Mouse (Mus musculus) kidney, postnatal 0 days (tissue): ENCODE results near the gene Kmt2d. TPM values are rescaled to one million over a fixed set of nuclear protein-coding genes. Genes with fewer than 3 reads are reported as not detected.

ENCODE experiments used
- ATAC-seq: fragments of 200-750 bp; cut with Nextera tagmentation; replicated peaks from 2 replicates; pipeline ENCODE4 v1.8.0; 2017; ENCODE audit warnings: low read depth, moderate number of reproducible peaks, moderate TSS enrichment, moderate library complexity; ENCODE audit not compliant: low FRiP score
- DNase-seq: peaks from one replicate; pipeline ENCODE4 v3.0.0-alpha.2; 2016; ENCODE audit warnings: low spot score
- H3K27ac ChIP-seq: fragments of 300-500 bp; sonication (generic); 2 replicates; pipeline ENCODE4 v1.5.1; 2014; ENCODE audit warnings: mild to moderate bottlenecking
- H3K27me3 ChIP-seq: fragments of 300-500 bp; sonication (generic); 2 replicates; pipeline ENCODE4 v1.6.1; 2014; ENCODE audit warnings: low read length, mixed read lengths; ENCODE audit not compliant: insufficient read depth
- H3K36me3 ChIP-seq: fragments of 300-500 bp; sonication (generic); 2 replicates; pipeline ENCODE4 v1.6.1; 2014; ENCODE audit warnings: low read length, mixed read lengths; ENCODE audit not compliant: insufficient read depth
- H3K4me1 ChIP-seq: fragments of 300-500 bp; sonication (generic); replicated peaks from 2 replicates; pipeline ENCODE4 v1.6.1; 2014; ENCODE audit warnings: antibody characterized with exemption, low read length, mixed read lengths; ENCODE audit not compliant: insufficient read depth
- H3K4me2 ChIP-seq: fragments of 300-500 bp; sonication (generic); 2 replicates; pipeline ENCODE4 v1.6.1; 2014; ENCODE audit warnings: mild to moderate bottlenecking, low read length, moderate library complexity, mixed read lengths
- H3K4me3 ChIP-seq: fragments of 300-500 bp; sonication (generic); replicated peaks from 2 replicates; pipeline ENCODE4 v1.5.1; 2014; ENCODE audit warnings: low read depth, low read length
- H3K9ac ChIP-seq: fragments of 300-500 bp; sonication (generic); 2 replicates; pipeline ENCODE4 v1.6.1; 2014; ENCODE audit warnings: low read depth, low read length
- H3K9me3 ChIP-seq: fragments of 300-500 bp; sonication (generic); replicated peaks from 2 replicates; pipeline ENCODE4 v1.6.1; 2016; ENCODE audit warnings: low read length, inconsistent platforms, mixed read lengths
- CTCF ChIP-seq: IDR thresholded peaks from 2 replicates; pipeline ENCODE4 v1.5.1; 2016; ENCODE audit warnings: antibody characterized with exemption, low read depth, mild to moderate bottlenecking, moderate library complexity
- WGBS: fragments of 180-500 bp; shearing (Covaris S2); extraction: QIAGEN DNeasy Blood & Tissue Kit; methylation state at CpG from one replicate; pipeline ENCODE4 v1.1.7; 2014; 5-methylcytosine and 5-hydroxymethylcytosine counted together
- polyA plus RNA-seq: library from polyadenylated mRNA; unstranded; fragments of >200 nt; fragmentation: Nextera tagmentation; extraction: Ambion mirVana; gene quantifications from 2 replicates; pipeline ENCODE4 v1.2.1, GENCODE M21; 2015

The Kmt2d gene
- polyA plus RNA-seq, 1 experiment from 2014 or later: 6.4 TPM

DNA sequence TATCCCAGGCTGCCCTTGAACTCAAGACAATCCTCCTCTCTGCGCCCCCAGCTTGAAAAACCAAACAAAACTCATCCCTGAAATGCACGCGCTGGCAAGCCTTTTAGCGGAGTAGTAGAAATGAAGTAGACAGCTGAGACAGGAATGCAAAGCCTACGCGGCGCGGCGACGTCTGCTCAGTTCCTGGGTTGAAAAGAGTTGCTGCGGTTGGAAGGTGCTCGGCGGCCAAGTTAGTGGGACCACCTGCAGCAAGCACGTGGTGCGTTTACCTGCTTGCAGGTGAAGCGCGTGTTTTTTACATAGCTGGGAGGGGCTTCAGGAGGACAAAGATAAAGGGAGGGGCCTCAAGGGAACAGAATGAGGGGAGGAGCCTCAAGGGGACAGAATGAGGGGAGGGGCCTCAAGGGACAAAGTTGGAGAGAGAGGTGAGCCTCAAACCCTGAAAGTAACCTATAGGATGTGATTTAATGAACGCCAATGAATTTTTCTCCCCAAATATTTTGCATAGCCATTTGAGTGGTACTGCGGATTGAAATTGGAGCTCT is 20.3 kb upstream of the Kmt2d start:
- TF ChIP-seq CTCF: no peak
- no peak overlapping the region for H3K9ac ChIP-seq
- ATAC-seq: no peak
- no peak overlapping the region for H3K4me3 ChIP-seq
- peaks cover 18% of the 10 kb centered on the region for H3K27me3 ChIP-seq
- H3K27ac ChIP-seq: no peak overlapping the region
- no peak for DNase-seq
- H3K36me3 ChIP-seq: no peaks in the 10 kb centered on the region
- peak overlapping the region; percentile 43 for H3K4me2 ChIP-seq
- 15% methylated on average over 19 of the region's 19 CpGs for WGBS
- H3K4me1 ChIP-seq: peaks cover 21% of the 10 kb centered on the region
- H3K9me3 ChIP-seq: no peaks in the 10 kb centered on the region

DNA sequence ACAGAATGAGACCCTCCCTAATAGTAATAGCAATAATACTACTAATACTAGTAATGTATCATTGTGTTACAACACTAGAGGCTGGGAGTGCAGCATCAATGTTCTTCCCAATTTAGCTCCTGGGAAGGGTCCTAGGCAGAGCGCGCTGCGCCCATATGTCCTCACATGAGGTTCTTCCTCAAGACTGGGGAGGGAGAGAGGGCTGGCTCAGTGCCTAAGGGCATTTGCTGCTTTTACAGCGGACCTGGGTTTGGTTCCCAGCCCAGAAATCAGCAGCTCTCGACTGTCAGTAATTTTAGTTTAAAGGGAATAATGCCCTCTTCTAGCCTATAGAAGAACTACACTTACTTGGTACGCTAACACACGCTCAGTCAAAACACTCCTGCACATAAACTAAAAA is 16.5 kb upstream of the Kmt2d start:
- DNase-seq (no peak), ATAC-seq (no peak)
- Histone ChIP-seq H3K27ac (no peak overlapping the region), H3K9ac (no peak overlapping the region), H3K27me3 (no peaks in the 10 kb centered on the region), H3K4me2 (no peak overlapping the region), H3K4me1 (no peaks in the 10 kb centered on the region), H3K36me3 (no peaks in the 10 kb centered on the region), H3K9me3 (no peaks in the 10 kb centered on the region), H3K4me3 (no peak overlapping the region)
- 81% methylated on average over 7 of the region's 7 CpGs for WGBS
- no peak for TF ChIP-seq CTCF

DNA sequence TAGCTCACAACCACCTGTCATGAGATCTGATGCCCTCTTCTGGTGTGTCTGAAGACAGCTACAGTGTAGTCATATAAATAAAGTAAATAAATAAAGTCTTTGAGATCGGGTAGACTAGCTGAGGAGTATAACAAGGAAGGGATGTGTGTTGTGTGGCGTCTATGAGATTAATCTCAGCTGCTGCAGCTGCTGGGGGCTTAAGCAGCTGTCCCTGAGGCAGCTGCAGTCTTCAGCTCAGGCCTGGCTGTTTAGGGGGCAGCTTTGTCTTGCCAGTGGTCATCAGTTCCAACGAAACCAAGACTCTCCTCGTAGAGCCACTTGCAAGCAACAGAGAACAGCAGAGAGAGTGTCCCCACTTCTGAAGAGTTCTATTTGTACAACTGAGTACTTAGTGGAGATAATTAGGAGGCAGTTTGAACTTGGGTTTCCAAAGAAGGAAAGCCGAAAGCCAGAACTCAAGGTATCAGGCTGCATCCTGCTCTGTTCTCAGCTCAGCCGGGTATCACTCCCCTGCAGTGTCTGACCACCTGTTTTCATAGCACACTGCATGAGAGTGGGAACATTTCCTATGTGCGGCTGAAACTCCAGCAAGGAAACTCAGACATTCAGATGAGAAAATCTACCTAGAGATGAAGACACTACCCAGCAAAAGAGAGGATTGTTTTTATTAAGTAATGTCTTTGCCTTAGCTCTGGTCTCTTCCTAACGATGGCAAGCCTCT is 15.8 kb upstream of the Kmt2d start:
- no peaks in the 10 kb centered on the region for H3K9me3 ChIP-seq
- no peaks in the 10 kb centered on the region for H3K4me1 ChIP-seq
- H3K4me2 ChIP-seq: no peak overlapping the region
- H3K9ac ChIP-seq: no peak overlapping the region
- no peak overlapping the region for H3K27ac ChIP-seq
- H3K27me3 ChIP-seq: no peaks in the 10 kb centered on the region
- no peak for ATAC-seq
- H3K36me3 ChIP-seq: no peaks in the 10 kb centered on the region
- DNase-seq: no peak
- WGBS: 58% methylated on average over 8 of the region's 8 CpGs
- TF ChIP-seq CTCF: no peak
- no peak overlapping the region for H3K4me3 ChIP-seq

DNA sequence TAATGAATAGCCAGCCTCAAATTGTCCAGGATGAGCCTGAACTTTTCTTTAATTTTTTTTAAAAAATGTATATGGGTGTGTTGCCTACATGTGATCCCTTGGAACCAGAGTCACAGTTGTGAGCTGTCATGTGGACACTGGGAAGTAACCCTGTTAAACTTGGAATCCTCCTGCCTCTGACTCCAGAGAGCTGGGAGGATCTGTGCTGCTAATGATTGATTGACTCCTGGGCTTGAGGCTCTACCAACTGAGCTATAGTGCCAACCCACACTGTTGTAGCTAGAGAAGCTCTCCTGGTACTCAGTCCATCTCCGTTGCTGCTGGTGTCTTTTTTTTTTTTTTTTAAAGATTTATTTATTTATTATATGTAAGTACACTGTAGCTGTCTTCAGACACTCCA is 13.1 kb upstream of the Kmt2d start:
- Histone ChIP-seq H3K27ac (no peak overlapping the region), H3K27me3 (no peaks in the 10 kb centered on the region), H3K9ac (no peak overlapping the region), H3K36me3 (no peaks in the 10 kb centered on the region), H3K4me2 (no peak overlapping the region), H3K4me3 (no peak overlapping the region), H3K9me3 (no peaks in the 10 kb centered on the region), H3K4me1 (no peaks in the 10 kb centered on the region)
- no peak for TF ChIP-seq CTCF
- DNase-seq (no peak), ATAC-seq (no peak)
- WGBS: 54% methylated on average over 1 of the region's 1 CpGs

DNA sequence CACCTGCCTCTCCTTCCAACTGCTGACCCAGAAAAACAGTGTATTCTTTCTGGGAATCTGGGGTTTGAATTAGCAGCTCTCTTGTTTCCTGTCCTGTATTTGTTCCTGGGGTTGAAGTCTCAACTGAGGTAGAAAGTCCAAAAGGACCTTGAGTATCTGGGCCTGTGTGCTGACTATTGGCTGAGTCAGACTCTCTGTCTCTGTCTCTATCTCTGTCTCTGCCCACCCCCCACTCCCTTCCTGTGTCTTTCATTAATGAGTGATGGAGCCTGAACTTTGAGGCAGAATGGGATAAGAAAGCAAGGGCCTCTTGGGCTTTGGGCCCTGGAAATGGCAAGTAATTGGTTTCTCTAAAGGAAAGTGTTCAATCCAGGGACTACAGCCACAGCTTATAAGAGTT is 12.7 kb upstream of the Kmt2d start:
- TF ChIP-seq CTCF: no peak
- DNase-seq (no peak), ATAC-seq (no peak)
- H3K4me3 ChIP-seq: no peak overlapping the region
- no peak overlapping the region for H3K4me2 ChIP-seq
- no peaks in the 10 kb centered on the region for H3K4me1 ChIP-seq
- H3K36me3 ChIP-seq: no peaks in the 10 kb centered on the region
- H3K27me3 ChIP-seq: no peaks in the 10 kb centered on the region
- no peak overlapping the region for H3K27ac ChIP-seq
- H3K9ac ChIP-seq: no peak overlapping the region
- H3K9me3 ChIP-seq: no peaks in the 10 kb centered on the region

DNA sequence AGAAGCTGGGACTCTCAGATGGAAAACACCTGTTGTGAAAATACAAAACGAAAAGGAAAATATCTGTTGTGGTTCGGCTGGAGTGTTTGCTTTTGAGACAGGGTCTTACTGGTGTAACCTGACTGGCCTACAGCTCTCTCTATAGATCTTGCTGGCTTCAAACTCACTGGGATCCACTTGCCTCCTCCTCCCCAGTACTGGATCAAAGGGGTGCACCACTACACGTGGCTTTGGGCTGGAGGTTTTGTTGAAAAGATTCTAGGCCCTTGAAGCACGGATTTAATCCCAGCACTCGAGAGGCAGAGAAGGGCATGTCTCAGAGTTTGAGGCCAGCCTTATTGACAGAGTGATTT is 10.6 kb upstream of the Kmt2d start:
- peak overlapping the region; percentile 77 for H3K4me2 ChIP-seq
- H3K9ac ChIP-seq: no peak overlapping the region
- H3K4me1 ChIP-seq: no peaks in the 10 kb centered on the region
- 9% methylated on average over 5 of the region's 5 CpGs for WGBS
- H3K9me3 ChIP-seq: no peaks in the 10 kb centered on the region
- no peaks in the 10 kb centered on the region for H3K27me3 ChIP-seq
- peak overlapping the region; percentile 52; the same call in 1 of the 2 replicates for H3K4me3 ChIP-seq
- no peaks in the 10 kb centered on the region for H3K36me3 ChIP-seq
- no peak for TF ChIP-seq CTCF
- no peak overlapping the region for H3K27ac ChIP-seq
- ATAC-seq: no peak
- no peak for DNase-seq
